Mouse (Mus musculus): ENCODE results near the gene Rab26.

Rab26 gene

GRCm38 (mm10) chr17:24507129-24507664, 26.8 kb downstream of the Rab26 start:
- DNase-seq, result no peak

- peak; percentile 41 to 58 for DNase-seq
Measured at GRCm38 (mm10) chr17:24506332-24507070, 27.5 kb downstream of the Rab26 start.

GRCm38 (mm10) chr17:24505286-24505955, 28.6 kb downstream of the Rab26 start:
- DNase-seq, result no peak

GRCm38 (mm10) chr17:24504085-24504484, 29.9 kb downstream of the Rab26 start:
- DNase-seq, result no peak

- no peak for DNase-seq
Measured at GRCm38 (mm10) chr17:24502208-24502607, 31.8 kb downstream of the Rab26 start.

GRCm38 (mm10) chr17:24496026-24496425, 38.0 kb downstream of the Rab26 start:
- no peak for DNase-seq

- no peak for DNase-seq
Measured at GRCm38 (mm10) chr17:24495443-24495842, 38.6 kb downstream of the Rab26 start.

GRCm38 (mm10) chr17:24494627-24495335, 39.2 kb downstream of the Rab26 start:
- peak; percentile 53 to 66 for DNase-seq

- no peak for DNase-seq
Measured at GRCm38 (mm10) chr17:24490399-24490798, 43.6 kb downstream of the Rab26 start.

GRCm38 (mm10) chr17:24489265-24490030, 44.6 kb downstream of the Rab26 start:
- DNase-seq, result no peak

- DNase-seq, result peak; percentile 47 to 60
Measured at GRCm38 (mm10) chr17:24488662-24489264, 45.2 kb downstream of the Rab26 start.

- DNase-seq, result peak; percentile 67 to 72
Measured at GRCm38 (mm10) chr17:24488186-24488661, 45.8 kb downstream of the Rab26 start, which contains the start of gene Caskin1. Gene Caskin1, plus strand, starts transcription at chr17:24488601.

GRCm38 (mm10) chr17:24485090-24485860, 48.7 kb downstream of the Rab26 start:
- DNase-seq, result peak; percentile 13 to 46

- no peak for DNase-seq
Measured at GRCm38 (mm10) chr17:24483495-24483894, 50.5 kb downstream of the Rab26 start.

GRCm38 (mm10) chr17:24481027-24481815, 52.8 kb downstream of the Rab26 start:
- DNase-seq, result no peak

- DNase-seq, result no peak
Measured at GRCm38 (mm10) chr17:24480201-24480826, 53.7 kb downstream of the Rab26 start.

GRCm38 (mm10) chr17:24479431-24479830, 54.6 kb downstream of the Rab26 start:
- DNase-seq, result no peak

GRCm38 (mm10) chr17:24478663-24479380, 55.2 kb downstream of the Rab26 start, which contains the start of gene Mlst8:
Gene Mlst8, minus strand, starts transcription at chr17:24479078.
- DNase-seq, result peak; percentile 98 to 99
